Mouse (Mus musculus) ES-E14 (cell line): ENCODE results near the gene Psg16. TPM values are rescaled to one million over a fixed set of nuclear protein-coding genes. Genes with fewer than 3 reads are reported as not detected.
A peak's percentile ranks its signal among the peaks of the same experiment; 100 is the strongest.

Experiments used
- DNase-seq: peaks from one replicate; pipeline ENCODE4 v3.0.0-alpha.2; 2013; ENCODE audit warnings: low read depth, low spot score
- H3K27ac ChIP-seq: 2 replicates; pipeline ENCODE4 v1.5.1; 2012; ENCODE audit warnings: low read depth, mild to moderate bottlenecking, low read length, moderate library complexity, mixed read lengths; ENCODE audit not compliant: poor library complexity, insufficient read depth, severe bottlenecking
- H3K36me3 ChIP-seq: 2 replicates; pipeline ENCODE4 v1.6.1; 2012; ENCODE audit warnings: mild to moderate bottlenecking, low read length, moderate library complexity, mixed read lengths; ENCODE audit not compliant: control insufficient read depth, poor library complexity, insufficient read depth, severe bottlenecking
- H3K4me1 ChIP-seq, 2 experiments: fragments of 150-350 bp in 1 of 2; sonication (generic) in 1 of 2; 2 replicates each; pipeline ENCODE4 v1.6.1; 2012; ENCODE audit warnings: low read length in 2 of 2, mild to moderate bottlenecking in 1 of 2, mixed read lengths in 1 of 2; ENCODE audit not compliant: control insufficient read depth in 2 of 2, insufficient read depth in 2 of 2, poor library complexity in 1 of 2
- H3K4me3 ChIP-seq, 2 experiments: fragments of 150-350 bp in 1 of 2; sonication (generic) in 1 of 2; 2 replicates each; pipeline ENCODE4 v1.5.1; 2012; ENCODE audit warnings: low read length in 2 of 2, low read depth in 1 of 2, mild to moderate bottlenecking in 1 of 2, mixed read lengths in 1 of 2; ENCODE audit not compliant: insufficient read depth in 1 of 2, poor library complexity in 1 of 2, severe bottlenecking in 1 of 2
- H3K9ac ChIP-seq: 2 replicates; pipeline ENCODE4 v1.6.1; 2012; ENCODE audit warnings: low read depth, mild to moderate bottlenecking, low read length, mixed read lengths; ENCODE audit not compliant: poor library complexity, insufficient read depth, severe bottlenecking
- H3K9me3 ChIP-seq: fragments of 150-350 bp; sonication (generic); 2 replicates; pipeline ENCODE4 v1.6.1; 2012; ENCODE audit warnings: low read depth, mild to moderate bottlenecking, low read length; ENCODE audit not compliant: control insufficient read depth, insufficient read depth
- CHD2 ChIP-seq: IDR thresholded peaks from 2 replicates; pipeline ENCODE4 v1.6.1; 2014; ENCODE audit warnings: mild to moderate bottlenecking, low read depth, low read length, inconsistent platforms
- HCFC1 ChIP-seq: IDR thresholded peaks from 2 replicates; pipeline ENCODE4 v1.6.1; 2012; ENCODE audit warnings: low read length, inconsistent platforms, borderline replicate concordance; ENCODE audit not compliant: insufficient read depth
- MAFK ChIP-seq: IDR thresholded peaks from 2 replicates; pipeline ENCODE4 v1.6.1; 2014; ENCODE audit warnings: mild to moderate bottlenecking, low read depth, low read length, inconsistent platforms; ENCODE audit not compliant: insufficient read depth
- ZC3H11A ChIP-seq: IDR thresholded peaks from 2 replicates; pipeline ENCODE4 v1.6.1; 2012; ENCODE audit warnings: low read depth, mild to moderate bottlenecking, inconsistent platforms, low read length, borderline replicate concordance
- ZNF384 ChIP-seq: IDR thresholded peaks from 2 replicates; pipeline ENCODE4 v1.6.1; 2012; ENCODE audit warnings: low read depth, low read length, inconsistent platforms
- in situ Hi-C, 2 experiments: fragments of 600-800 bp; cut with MboI; formaldehyde crosslinking; loops; one replicate each; pipeline ENCODE4 v1.15.1; 2025; ENCODE audit warnings: low sequenced_read_pairs in 2 of 2, inconsistent platforms in 1 of 2; ENCODE audit not compliant: unreplicated experiment in 2 of 2
- total RNA-seq: library from RNA; depleted of rRNA; stranded (reverse); fragments of 300-350 nt; gene quantifications from 2 replicates; pipeline ENCODE4 v1.2.3, GENCODE M21; 2012

Psg16 gene
- total RNA-seq, 1 experiment = 0.31 TPM

DNA sequence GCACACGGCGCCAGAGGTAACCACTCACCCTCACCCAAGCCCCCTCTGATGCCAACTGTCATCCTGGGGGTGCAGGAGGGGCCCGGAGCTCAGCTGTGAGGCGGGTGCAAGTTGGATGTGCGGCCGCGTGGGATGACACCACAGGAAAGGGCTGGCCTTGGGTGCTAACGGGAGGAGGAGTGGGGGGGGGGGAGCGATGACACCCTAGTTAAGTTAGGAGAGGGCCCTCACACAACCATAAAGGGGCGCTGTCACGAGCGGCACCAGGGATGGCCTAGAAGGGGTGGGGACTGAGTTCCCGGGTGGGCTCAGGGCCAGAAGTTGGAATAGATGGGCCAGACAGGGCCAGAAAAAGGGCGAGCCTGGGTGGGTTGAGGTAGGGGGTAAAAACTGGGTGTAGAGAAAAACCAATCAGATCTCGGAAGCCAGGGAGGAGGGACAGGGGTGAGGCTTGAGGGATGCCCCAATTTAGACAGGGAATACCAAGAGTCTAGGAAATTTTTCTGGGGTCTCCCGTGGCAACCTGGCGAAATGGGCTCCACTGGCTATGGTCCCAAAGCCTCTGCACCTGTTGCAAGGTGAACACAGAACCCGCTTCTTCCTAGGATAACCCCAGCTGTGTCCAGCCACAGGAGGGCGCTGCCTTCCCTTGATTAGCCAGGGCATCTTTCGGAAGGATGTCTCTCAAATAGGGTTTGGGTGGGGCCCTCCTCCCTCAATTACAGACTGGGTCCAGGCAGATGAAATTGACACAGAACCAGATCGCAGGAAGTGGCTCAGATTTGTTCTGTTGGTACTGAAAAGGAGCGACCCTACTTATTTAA lies 12.8 kb upstream of the Psg16 start:
- Histone ChIP-seq H3K27ac (no peak overlapping the region), H3K9ac (no peak overlapping the region), H3K9me3 (no peaks in the 10 kb centered on the region), H3K36me3 (no peaks in the 10 kb centered on the region), H3K4me1 (peaks cover 3 to 9% of the 10 kb centered on the region in 2 experiments; a peak in 3 of 4 replicates), H3K4me3 (no peak overlapping the region)
- no peak for DNase-seq
- in situ Hi-C loops = no loop called here
- TF ChIP-seq MAFK (no peak), HCFC1 (no peak), CHD2 (no peak), ZNF384 (no peak), ZC3H11A (no peak)

DNA sequence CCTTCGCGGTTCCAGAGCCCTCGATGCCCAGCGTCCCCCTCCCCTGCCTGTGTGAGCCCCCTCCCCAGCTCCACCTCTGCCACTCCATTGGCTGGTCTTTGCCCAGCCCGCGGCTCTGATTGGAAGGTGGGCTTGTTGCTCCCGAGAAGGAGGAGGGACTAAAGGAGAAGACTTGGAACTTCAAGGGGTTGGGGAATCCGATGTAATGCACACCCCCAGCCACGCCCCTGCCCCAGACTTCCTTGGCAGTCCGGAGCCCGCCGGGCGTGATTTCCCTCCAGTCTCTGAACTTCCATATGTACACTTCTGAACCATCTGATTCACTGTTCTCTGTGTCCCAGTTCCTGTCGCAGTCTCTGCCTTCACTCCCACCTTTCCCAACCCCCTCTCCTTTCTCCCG lies 11.5 kb upstream of the Psg16 start, which contains the start of gene Hif3a:
Gene Hif3a, minus strand, starts transcription at position 39 of the 400 bp plus-strand sequence.
- Histone ChIP-seq H3K9me3 (no peaks in the 10 kb centered on the region), H3K9ac (0 out of 2 replicates have a peak within 1 kb of the TSS, but pooled peaks have one; percentile 1), H3K27ac (no peak within 1 kb of the TSS), H3K4me3 (peak within 1 kb of the TSS; percentile 57 to 71), H3K4me1 (peaks cover 3 to 9% of the 10 kb centered on the region in 2 experiments; a peak in 3 of 4 replicates), H3K36me3 (no peaks in the 10 kb centered on the region)
- in situ Hi-C loops = no loop called here
- no peak for DNase-seq
- TF ChIP-seq CHD2 (0 out of 2 replicates have a peak, but pooled peaks have one; percentile 38), MAFK (no peak)

DNA sequence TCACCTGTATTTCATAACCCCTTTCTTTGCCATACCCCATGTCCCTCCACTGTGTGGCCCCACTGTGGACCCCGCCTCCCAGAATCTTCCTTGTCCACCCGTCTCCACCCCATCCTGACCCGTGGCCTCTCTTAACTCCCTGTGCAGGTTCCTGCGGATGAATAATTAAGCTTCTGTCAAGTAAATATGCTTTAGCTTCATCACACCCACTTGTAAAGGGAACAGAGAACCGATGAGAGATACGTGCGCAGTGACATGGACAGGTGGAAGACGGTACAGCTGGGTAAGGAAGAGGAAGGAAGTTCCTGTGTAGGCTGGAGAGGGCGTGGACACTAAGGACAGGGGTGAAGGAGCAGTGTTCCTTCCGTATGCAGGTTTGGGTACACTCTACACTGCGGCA lies 11.0 kb upstream of the Psg16 start:
- H3K9ac ChIP-seq = no peak overlapping the region
- no peak for DNase-seq
- H3K27ac ChIP-seq = no peak overlapping the region
- H3K4me3 ChIP-seq = peak overlapping the region; percentile 46 to 71
- no peaks in the 10 kb centered on the region for H3K9me3 ChIP-seq
- H3K4me1 ChIP-seq = peaks cover 1 to 6% of the 10 kb centered on the region in 2 experiments; a peak in 3 of 4 replicates
- TF ChIP-seq HCFC1 = no peak
- no peak for TF ChIP-seq ZC3H11A
- TF ChIP-seq CHD2 = no peak
- no peak for TF ChIP-seq MAFK
- TF ChIP-seq ZNF384 = no peak
- H3K36me3 ChIP-seq = no peaks in the 10 kb centered on the region
- in situ Hi-C loops = no loop called here

DNA sequence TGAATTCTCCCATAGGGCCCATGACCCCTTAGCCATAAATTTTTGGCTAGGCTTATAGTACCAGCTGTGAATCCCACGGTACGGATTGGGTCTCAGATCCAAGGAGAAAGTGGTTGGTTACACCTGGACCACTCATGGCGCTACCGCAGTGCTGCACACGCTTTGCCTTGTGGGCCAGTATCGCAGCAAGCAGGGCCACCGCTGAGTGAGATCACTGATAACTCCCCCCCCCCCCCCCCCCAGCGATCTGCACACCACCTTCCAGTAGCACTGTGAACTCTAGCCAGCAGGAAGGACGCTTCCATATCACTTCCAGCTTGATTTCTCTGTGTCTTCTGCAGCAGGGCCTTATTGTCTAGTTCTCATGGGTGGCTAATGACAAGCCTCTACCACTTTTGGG lies 8.2 kb upstream of the Psg16 start:
- DNase-seq = no peak
- H3K4me1 ChIP-seq = peaks cover 0 to 4% of the 10 kb centered on the region in 2 experiments; a peak in 1 of 4 replicates
- H3K4me3 ChIP-seq = no peak overlapping the region
- TF ChIP-seq HCFC1 = no peak
- TF ChIP-seq MAFK = no peak
- no peak for TF ChIP-seq ZNF384
- no peak for TF ChIP-seq CHD2
- TF ChIP-seq ZC3H11A = no peak
- in situ Hi-C loops = loop anchor here in 1 of 2 experiments (5.0 kb wide), 1 partner anchor 133 kb away; no protein-coding TSS in a partner anchor
- H3K36me3 ChIP-seq = no peaks in the 10 kb centered on the region
- no peak overlapping the region for H3K9ac ChIP-seq
- H3K27ac ChIP-seq = no peak overlapping the region
- no peaks in the 10 kb centered on the region for H3K9me3 ChIP-seq
